Mouse (Mus musculus): ENCODE measurements at regions not wholly inside any gene's neighbourhood (a gene's known extent, or its start where the extent isn't known, plus 50 kb on each side); places are given as distances from the start of the nearest gene placed in this dataset.

GRCm38 (mm10) chr10:37270236-37271000 lies 131.7 kb upstream of the Marcks start:
- no peak for DNase-seq

GRCm38 (mm10) chr10:37266909-37267308 lies 128.2 kb upstream of the Marcks start:
- no peak for DNase-seq

GRCm38 (mm10) chr10:37260791-37261488 lies 122.2 kb upstream of the Marcks start:
- no peak for DNase-seq

GRCm38 (mm10) chr10:37259186-37259585 lies 120.5 kb upstream of the Marcks start:
- DNase-seq = no peak

GRCm38 (mm10) chr10:37257544-37257943 lies 118.8 kb upstream of the Marcks start:
- no peak for DNase-seq

- peak; percentile 34 for DNase-seq
These were observed 112.3 kb upstream of the Marcks start for GRCm38 (mm10) chr10:37250934-37251521.

GRCm38 (mm10) chr10:37250157-37250556 lies 111.4 kb upstream of the Marcks start:
- peak; percentile 32 for DNase-seq

GRCm38 (mm10) chr10:37249511-37249910 lies 110.8 kb upstream of the Marcks start:
- DNase-seq = no peak

- peak; percentile 26 for DNase-seq
These were observed 108.4 kb upstream of the Marcks start for GRCm38 (mm10) chr10:37247121-37247520.

GRCm38 (mm10) chr10:37243136-37243535 lies 104.4 kb upstream of the Marcks start:
- no peak for DNase-seq

GRCm38 (mm10) chr10:37241821-37242263 lies 103.1 kb upstream of the Marcks start:
- no peak for DNase-seq

- DNase-seq = no peak
These were observed 101.9 kb upstream of the Marcks start for GRCm38 (mm10) chr10:37240634-37241033.

GRCm38 (mm10) chr10:37240201-37240600 lies 101.5 kb upstream of the Marcks start:
- no peak for DNase-seq

- DNase-seq = no peak
These were observed 97.5 kb upstream of the Marcks start for GRCm38 (mm10) chr10:37236001-37236822.

GRCm38 (mm10) chr10:37231936-37232556 lies 93.3 kb upstream of the Marcks start:
- DNase-seq = peak; percentile 45

GRCm38 (mm10) chr10:37231159-37231558 lies 92.4 kb upstream of the Marcks start:
- DNase-seq = no peak

GRCm38 (mm10) chr10:37227889-37228288 lies 89.2 kb upstream of the Marcks start:
- peak; percentile 35 for DNase-seq

- no peak for DNase-seq
These were observed 83.0 kb upstream of the Marcks start for GRCm38 (mm10) chr10:37221730-37222129.

GRCm38 (mm10) chr10:37220434-37220833 lies 81.7 kb upstream of the Marcks start:
- DNase-seq = no peak

- DNase-seq = no peak
These were observed 81.2 kb upstream of the Marcks start for GRCm38 (mm10) chr10:37219936-37220335.

GRCm38 (mm10) chr10:37219381-37219780 lies 80.7 kb upstream of the Marcks start:
- no peak for DNase-seq

GRCm38 (mm10) chr10:37214656-37215055 lies 75.9 kb upstream of the Marcks start:
- DNase-seq = no peak
